Mouse (Mus musculus): ENCODE measurements around the gene Hexim2.

Hexim2 gene

GRCm38 (mm10) chr11:103173041-103173770, 41.0 kb downstream of the Hexim2 start:
- no peak for DNase-seq (ENCODE audit: low spot score)

GRCm38 (mm10) chr11:103173771-103174344, 41.6 kb downstream of the Hexim2 start:
- no peak for DNase-seq (ENCODE audit: low spot score)

GRCm38 (mm10) chr11:103174411-103174832, 42.2 kb downstream of the Hexim2 start:
- no peak for DNase-seq (ENCODE audit: low spot score)

- no peak for DNase-seq (ENCODE audit: low spot score)
Measured at GRCm38 (mm10) chr11:103174891-103175391, 42.7 kb downstream of the Hexim2 start.

GRCm38 (mm10) chr11:103175688-103176442, 43.6 kb downstream of the Hexim2 start:
- no peak for DNase-seq (ENCODE audit: low spot score)

- DNase-seq (ENCODE audit: low spot score), result no peak
Measured at GRCm38 (mm10) chr11:103176510-103176909, 44.3 kb downstream of the Hexim2 start.

GRCm38 (mm10) chr11:103177216-103177615, 45.0 kb downstream of the Hexim2 start:
- no peak for DNase-seq (ENCODE audit: low spot score)

- DNase-seq (ENCODE audit: low spot score), result no peak
Measured at GRCm38 (mm10) chr11:103177815-103178485, 45.7 kb downstream of the Hexim2 start.

- no peak for DNase-seq (ENCODE audit: low spot score)
Measured at GRCm38 (mm10) chr11:103178748-103179147, 46.5 kb downstream of the Hexim2 start.

- no peak for DNase-seq (ENCODE audit: low spot score)
Measured at GRCm38 (mm10) chr11:103180426-103180825, 48.2 kb downstream of the Hexim2 start.

- DNase-seq (ENCODE audit: low spot score), result no peak
Measured at GRCm38 (mm10) chr11:103181349-103181748, 49.1 kb downstream of the Hexim2 start.

GRCm38 (mm10) chr11:103181911-103182310, 49.7 kb downstream of the Hexim2 start:
- no peak for DNase-seq (ENCODE audit: low spot score)

GRCm38 (mm10) chr11:103184891-103185290, 52.7 kb downstream of the Hexim2 start:
- DNase-seq (ENCODE audit: low spot score), result peak; percentile 23

All from c-Kit-positive CD71-positive TER-119-positive erythroid progenitor cells, embryonic 14.5 days (primary cell).